Mouse (Mus musculus): ENCODE data around the gene Ccdc102a.

- TF ChIP-seq TAL1 (IDR thresholded peaks at IDR 0.05; ENCODE audit: low read length): no peak
- TF ChIP-seq GATA1 (IDR thresholded peaks at IDR 0.05; ENCODE audit: low read length): no peak
These were observed 16.0 kb upstream of the Ccdc102a start for GRCm38 (mm10) chr8:94933918-94934317.
